Mouse (Mus musculus): ENCODE results near the gene Adam10. TPM values are rescaled to one million over a fixed set of nuclear protein-coding genes. Genes with fewer than 3 reads are reported as not detected.

Adam10 gene
- polyA plus RNA-seq, 1 experiment from 2014 or later = 60.8 TPM

DNA sequence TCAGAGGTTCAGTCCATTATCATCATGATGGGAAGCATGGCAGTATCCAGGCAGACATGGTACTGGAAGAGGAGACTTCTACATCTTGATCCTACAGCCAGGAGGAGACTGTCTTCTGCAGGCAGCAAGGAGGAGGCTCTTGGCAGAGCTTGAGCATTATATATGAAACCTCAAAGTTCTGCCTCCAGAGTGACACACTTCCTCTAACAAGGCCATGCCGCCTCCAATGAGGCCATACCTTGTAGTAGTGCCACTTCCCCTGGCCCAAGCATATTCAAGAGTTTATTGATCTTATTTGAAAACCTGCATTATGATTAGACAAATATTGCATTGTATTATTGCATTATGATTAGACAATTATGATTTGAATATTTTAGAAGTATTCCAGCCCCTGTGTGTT is 27.6 kb downstream of the Adam10 start:
- no peak for ATAC-seq (ENCODE audit: insufficient number of reproducible peaks, insufficient read depth, low FRiP score, low TSS enrichment, low read depth)
- H3K4me3 ChIP-seq = no peak overlapping the region
- peaks cover 11% of the 10 kb centered on the region for H3K36me3 ChIP-seq
- peaks cover 4% of the 10 kb centered on the region; the same call in 1 of the 2 replicates for H3K4me1 ChIP-seq
- no peaks in the 10 kb centered on the region for H3K9me3 ChIP-seq
- H3K27me3 ChIP-seq = no peaks in the 10 kb centered on the region
- H3K4me2 ChIP-seq = no peak overlapping the region
- H3K9ac ChIP-seq = no peak overlapping the region
- H3K27ac ChIP-seq = no peak overlapping the region
- 94% methylated on average over 1 of the region's 1 CpGs for WGBS

DNA sequence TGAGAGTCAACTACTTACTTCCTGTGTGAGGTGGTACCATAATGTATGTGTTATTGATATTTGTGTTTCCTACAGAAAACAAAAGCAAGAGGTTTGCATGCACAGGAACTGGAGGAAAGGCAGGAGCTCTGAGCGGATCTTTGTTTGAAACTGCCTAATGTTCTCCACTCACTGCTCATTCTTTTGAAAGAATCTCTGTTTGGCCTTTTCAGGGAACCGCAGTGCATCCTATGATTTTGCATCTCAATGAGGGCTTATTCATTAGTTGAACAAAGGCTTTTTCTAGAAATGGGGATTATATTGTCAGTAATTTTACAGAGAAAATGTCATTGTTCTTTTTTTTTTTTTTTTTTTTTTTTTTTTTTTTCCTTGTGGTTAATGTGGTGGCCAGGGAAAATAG is 50.7 kb downstream of the Adam10 start:
- Histone ChIP-seq H3K4me3 (no peak overlapping the region), H3K9me3 (no peaks in the 10 kb centered on the region), H3K4me1 (no peaks in the 10 kb centered on the region), H3K9ac (no peak overlapping the region), H3K27ac (no peak overlapping the region), H3K27me3 (no peaks in the 10 kb centered on the region), H3K4me2 (no peak overlapping the region), H3K36me3 (no peaks in the 10 kb centered on the region)
- 55% methylated on average over 2 of the region's 2 CpGs for WGBS
- ATAC-seq (ENCODE audit: insufficient number of reproducible peaks, insufficient read depth, low FRiP score, low TSS enrichment, low read depth) = no peak

DNA sequence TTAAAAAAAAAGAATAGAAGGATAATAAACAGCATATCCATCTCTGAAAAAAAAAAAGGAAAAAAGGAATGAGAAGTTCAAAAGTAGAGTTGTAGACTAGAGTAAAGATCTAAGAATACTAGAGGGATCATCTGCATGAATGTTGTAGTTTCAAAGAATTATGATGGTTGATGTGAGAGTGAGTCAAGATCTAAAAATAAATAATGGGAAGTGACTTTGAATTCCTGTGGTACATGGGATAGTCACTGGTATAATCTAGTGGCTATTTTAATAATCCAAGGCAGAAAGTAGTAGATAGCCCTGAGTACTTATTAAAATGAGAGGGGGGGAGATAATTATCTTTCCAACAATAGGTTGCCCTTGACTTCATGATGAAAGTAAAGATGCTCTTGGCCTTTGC is 52.3 kb downstream of the Adam10 start:
- H3K27me3 ChIP-seq = no peaks in the 10 kb centered on the region
- H3K4me3 ChIP-seq = no peak overlapping the region
- no peaks in the 10 kb centered on the region for H3K36me3 ChIP-seq
- no peak overlapping the region for H3K27ac ChIP-seq
- ATAC-seq (ENCODE audit: insufficient number of reproducible peaks, insufficient read depth, low FRiP score, low TSS enrichment, low read depth) = no peak
- no peak overlapping the region for H3K4me2 ChIP-seq
- H3K4me1 ChIP-seq = no peaks in the 10 kb centered on the region
- no peak overlapping the region for H3K9ac ChIP-seq
- no peaks in the 10 kb centered on the region for H3K9me3 ChIP-seq

- H3K4me3 ChIP-seq = no peak overlapping the region
- H3K4me2 ChIP-seq = no peak overlapping the region
- no peaks in the 10 kb centered on the region for H3K36me3 ChIP-seq
- no peaks in the 10 kb centered on the region for H3K9me3 ChIP-seq
- no peak overlapping the region for H3K9ac ChIP-seq
- no peaks in the 10 kb centered on the region for H3K27me3 ChIP-seq
- H3K4me1 ChIP-seq = no peaks in the 10 kb centered on the region
- H3K27ac ChIP-seq = no peak overlapping the region
- no peak for ATAC-seq (ENCODE audit: insufficient number of reproducible peaks, insufficient read depth, low FRiP score, low TSS enrichment, low read depth)
- WGBS = 83% methylated on average over 2 of the region's 2 CpGs
These were observed 54.4 kb downstream of the Adam10 start for GRCm38 (mm10) chr9:70733208-70733607.

- ATAC-seq (ENCODE audit: insufficient number of reproducible peaks, insufficient read depth, low FRiP score, low TSS enrichment, low read depth) = no peak
- WGBS = 83% methylated on average over 5 of the region's 5 CpGs
- Histone ChIP-seq H3K4me3 (no peak overlapping the region), H3K4me2 (no peak overlapping the region), H3K27ac (no peak overlapping the region), H3K36me3 (no peaks in the 10 kb centered on the region), H3K4me1 (no peaks in the 10 kb centered on the region), H3K9me3 (no peaks in the 10 kb centered on the region), H3K9ac (no peak overlapping the region), H3K27me3 (no peaks in the 10 kb centered on the region)
These were observed 61.2 kb downstream of the Adam10 start for GRCm38 (mm10) chr9:70739998-70740397.

GRCm38 (mm10) chr9:70751504-70752222 is 72.9 kb downstream of the Adam10 start:
- no peak overlapping the region for H3K27ac ChIP-seq
- peaks cover 33% of the 10 kb centered on the region for H3K36me3 ChIP-seq
- no peak overlapping the region for H3K4me3 ChIP-seq
- H3K4me2 ChIP-seq = no peak overlapping the region
- ATAC-seq (ENCODE audit: insufficient number of reproducible peaks, insufficient read depth, low FRiP score, low TSS enrichment, low read depth) = no peak
- no peaks in the 10 kb centered on the region for H3K4me1 ChIP-seq
- no peaks in the 10 kb centered on the region for H3K9me3 ChIP-seq
- H3K27me3 ChIP-seq = no peaks in the 10 kb centered on the region
- 82% methylated on average over 3 of the region's 3 CpGs for WGBS
- H3K9ac ChIP-seq = no peak overlapping the region

DNA sequence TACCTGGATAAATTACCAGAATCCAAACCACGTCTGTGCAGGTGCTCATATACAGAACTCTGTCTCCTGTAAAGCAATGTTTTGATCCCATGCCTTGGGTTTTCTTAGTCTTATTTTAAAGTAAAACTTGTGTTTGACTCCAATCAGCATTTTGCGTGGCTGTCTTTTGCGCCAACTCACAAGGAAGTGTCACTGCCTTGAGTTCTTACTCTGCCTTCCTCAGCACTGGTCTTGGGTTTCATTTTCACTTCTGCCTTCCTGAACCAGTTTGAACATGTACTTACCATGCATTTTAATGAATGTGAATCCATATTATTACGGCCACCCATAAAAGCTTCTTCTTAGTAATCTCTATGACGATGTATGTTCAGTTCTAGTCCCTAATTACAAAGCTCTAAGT is 82.2 kb downstream of the Adam10 start:
- H3K27ac ChIP-seq = no peak overlapping the region
- no peak overlapping the region for H3K9ac ChIP-seq
- H3K36me3 ChIP-seq = peaks cover 47% of the 10 kb centered on the region
- no peak overlapping the region for H3K4me3 ChIP-seq
- no peak overlapping the region for H3K4me2 ChIP-seq
- H3K9me3 ChIP-seq = no peaks in the 10 kb centered on the region
- no peak for ATAC-seq (ENCODE audit: insufficient number of reproducible peaks, insufficient read depth, low FRiP score, low TSS enrichment, low read depth)
- 84% methylated on average over 5 of the region's 5 CpGs for WGBS
- no peaks in the 10 kb centered on the region for H3K27me3 ChIP-seq
- H3K4me1 ChIP-seq = no peaks in the 10 kb centered on the region

DNA sequence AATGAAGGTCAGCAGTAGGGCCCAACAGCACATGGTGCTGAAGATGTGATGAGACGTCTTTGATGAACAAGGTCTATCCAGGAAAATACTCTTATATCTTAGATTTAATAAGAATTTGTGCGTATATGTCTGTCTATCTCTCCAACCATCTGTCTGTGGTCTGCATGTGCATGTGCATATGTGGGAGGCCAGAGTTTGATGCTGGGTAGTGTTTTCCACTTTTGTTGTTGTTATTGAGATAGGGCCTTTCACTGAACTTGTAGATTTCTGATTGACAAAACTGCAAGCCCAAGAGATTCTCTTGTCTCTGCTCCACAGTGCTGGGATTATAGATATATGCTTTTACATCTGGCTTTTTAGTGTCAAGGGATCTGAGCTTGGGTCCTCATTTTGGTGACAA is 96.7 kb downstream of the Adam10 start:
- no peak overlapping the region for H3K27ac ChIP-seq
- no peaks in the 10 kb centered on the region for H3K4me1 ChIP-seq
- no peak for ATAC-seq (ENCODE audit: insufficient number of reproducible peaks, insufficient read depth, low FRiP score, low TSS enrichment, low read depth)
- peaks cover 26% of the 10 kb centered on the region for H3K36me3 ChIP-seq
- no peak overlapping the region for H3K4me2 ChIP-seq
- H3K27me3 ChIP-seq = no peaks in the 10 kb centered on the region
- no peak overlapping the region for H3K4me3 ChIP-seq
- no peak overlapping the region for H3K9ac ChIP-seq
- H3K9me3 ChIP-seq = no peaks in the 10 kb centered on the region
- WGBS = 89% methylated on average over 2 of the region's 2 CpGs

DNA sequence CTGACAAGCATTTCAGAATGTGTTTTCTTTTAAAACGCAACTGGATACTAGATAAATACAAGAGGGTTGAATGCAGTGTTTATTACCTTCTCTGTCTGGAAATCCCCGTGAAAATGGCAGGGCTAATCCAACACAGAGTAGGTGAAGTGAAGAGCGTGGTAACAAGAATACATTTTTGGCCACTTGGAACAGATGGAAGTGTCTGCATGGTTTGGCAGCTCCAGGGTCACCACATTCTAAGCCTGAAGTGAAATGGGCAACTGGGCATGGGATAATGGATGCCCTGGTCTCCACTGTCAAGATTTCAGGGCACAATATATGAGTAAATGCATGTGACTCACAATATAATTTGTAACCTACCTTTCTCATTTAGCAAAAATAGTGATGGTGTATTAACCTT is 103.4 kb downstream of the Adam10 start:
- H3K27me3 ChIP-seq = no peaks in the 10 kb centered on the region
- H3K27ac ChIP-seq = 0 out of 2 replicates have a peak overlapping the region, but pooled peaks have one; percentile 39
- no peak overlapping the region for H3K4me2 ChIP-seq
- H3K9me3 ChIP-seq = no peaks in the 10 kb centered on the region
- 0 out of 2 replicates have a peak, but pooled peaks cover 2% of the 10 kb centered on the region for H3K4me1 ChIP-seq
- no peak overlapping the region for H3K9ac ChIP-seq
- no peak for ATAC-seq (ENCODE audit: insufficient number of reproducible peaks, insufficient read depth, low FRiP score, low TSS enrichment, low read depth)
- 50% methylated on average over 3 of the region's 3 CpGs for WGBS
- H3K36me3 ChIP-seq = peaks cover 16% of the 10 kb centered on the region
- H3K4me3 ChIP-seq = no peak overlapping the region

- Histone ChIP-seq H3K9ac (no peak overlapping the region), H3K36me3 (0 out of 2 replicates have a peak, but pooled peaks cover 3% of the 10 kb centered on the region), H3K4me1 (no peaks in the 10 kb centered on the region), H3K9me3 (no peaks in the 10 kb centered on the region), H3K27me3 (no peaks in the 10 kb centered on the region), H3K4me3 (no peak overlapping the region), H3K27ac (no peak overlapping the region), H3K4me2 (no peak overlapping the region)
- whole genome bisulfite sequencing = 78% methylated on average over 7 of the region's 7 CpGs
- no peak for ATAC-seq (ENCODE audit: insufficient number of reproducible peaks, insufficient read depth, low FRiP score, low TSS enrichment, low read depth)
These were observed 109.9 kb downstream of the Adam10 start for GRCm38 (mm10) chr9:70788705-70789104.

DNA sequence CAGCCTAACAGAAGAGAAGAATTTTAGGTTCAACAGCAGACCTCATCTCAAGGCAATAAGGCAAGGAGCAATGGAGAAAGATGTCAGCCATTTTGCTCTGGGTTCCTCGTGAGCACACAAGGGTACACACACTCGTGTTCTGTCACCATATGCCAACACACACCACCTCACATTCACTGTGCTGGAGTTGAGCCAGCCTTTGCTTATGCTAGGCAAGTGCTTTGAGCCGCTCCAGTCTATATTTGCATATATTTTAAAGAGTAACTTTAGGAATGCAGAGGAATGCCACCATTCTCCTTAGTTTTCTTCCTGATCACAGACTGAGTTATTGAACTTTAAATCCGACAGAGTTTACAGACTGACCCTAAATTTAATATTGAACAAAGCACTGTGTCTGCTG is 111.8 kb downstream of the Adam10 start:
- no peak for ATAC-seq (ENCODE audit: insufficient number of reproducible peaks, insufficient read depth, low FRiP score, low TSS enrichment, low read depth)
- H3K4me3 ChIP-seq = no peak overlapping the region
- H3K4me1 ChIP-seq = no peaks in the 10 kb centered on the region
- no peaks in the 10 kb centered on the region for H3K9me3 ChIP-seq
- no peak overlapping the region for H3K27ac ChIP-seq
- no peak overlapping the region for H3K4me2 ChIP-seq
- H3K27me3 ChIP-seq = no peaks in the 10 kb centered on the region
- no peak overlapping the region for H3K9ac ChIP-seq
- no peaks in the 10 kb centered on the region for H3K36me3 ChIP-seq
- WGBS = 88% methylated on average over 4 of the region's 4 CpGs

DNA sequence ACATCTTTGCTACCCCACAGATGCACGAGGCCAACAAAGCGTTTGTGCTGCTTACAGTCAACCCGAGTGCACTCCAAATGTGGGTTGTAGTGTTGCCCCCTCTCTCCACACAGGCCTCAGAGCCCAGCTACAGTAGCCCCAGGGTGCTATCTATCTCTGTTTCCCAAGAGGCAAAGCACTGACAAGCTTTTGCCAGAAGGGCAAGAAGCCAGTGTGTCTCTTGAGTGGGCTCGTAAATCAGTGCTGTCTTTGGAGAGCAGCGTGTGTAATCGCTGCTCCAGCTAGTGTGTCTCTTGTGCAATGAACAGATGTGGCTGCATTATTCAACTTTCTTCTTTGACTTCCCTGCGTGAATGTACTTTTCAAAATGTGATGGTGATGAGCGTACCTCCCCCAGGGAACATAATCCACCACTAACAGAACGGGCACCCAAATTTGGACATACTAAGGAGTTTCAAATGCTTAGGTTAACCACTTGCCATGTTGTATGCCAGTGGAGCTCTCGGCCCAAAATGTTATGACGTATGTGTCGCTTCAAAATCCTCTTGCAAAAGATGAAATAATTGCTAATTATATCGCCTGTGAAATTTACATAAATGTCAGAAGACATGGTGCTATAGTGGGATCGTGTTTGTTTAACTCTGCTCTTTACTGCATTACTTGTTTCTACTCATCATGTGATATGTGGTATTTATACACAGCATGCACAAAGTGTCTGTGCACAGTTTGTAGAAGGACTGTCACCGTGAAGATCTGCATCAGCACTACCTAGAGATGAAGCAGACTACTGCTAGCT is 116.0 kb downstream of the Adam10 start:
- H3K4me2 ChIP-seq = no peak overlapping the region
- H3K9ac ChIP-seq = no peak overlapping the region
- H3K4me1 ChIP-seq = no peaks in the 10 kb centered on the region
- no peak for ATAC-seq (ENCODE audit: insufficient number of reproducible peaks, insufficient read depth, low FRiP score, low TSS enrichment, low read depth)
- H3K27ac ChIP-seq = no peak overlapping the region
- 77% methylated on average over 15 of the region's 15 CpGs for WGBS
- H3K36me3 ChIP-seq = no peaks in the 10 kb centered on the region
- H3K9me3 ChIP-seq = no peaks in the 10 kb centered on the region
- no peaks in the 10 kb centered on the region for H3K27me3 ChIP-seq
- no peak overlapping the region for H3K4me3 ChIP-seq
